In the genomic region with DNA sequence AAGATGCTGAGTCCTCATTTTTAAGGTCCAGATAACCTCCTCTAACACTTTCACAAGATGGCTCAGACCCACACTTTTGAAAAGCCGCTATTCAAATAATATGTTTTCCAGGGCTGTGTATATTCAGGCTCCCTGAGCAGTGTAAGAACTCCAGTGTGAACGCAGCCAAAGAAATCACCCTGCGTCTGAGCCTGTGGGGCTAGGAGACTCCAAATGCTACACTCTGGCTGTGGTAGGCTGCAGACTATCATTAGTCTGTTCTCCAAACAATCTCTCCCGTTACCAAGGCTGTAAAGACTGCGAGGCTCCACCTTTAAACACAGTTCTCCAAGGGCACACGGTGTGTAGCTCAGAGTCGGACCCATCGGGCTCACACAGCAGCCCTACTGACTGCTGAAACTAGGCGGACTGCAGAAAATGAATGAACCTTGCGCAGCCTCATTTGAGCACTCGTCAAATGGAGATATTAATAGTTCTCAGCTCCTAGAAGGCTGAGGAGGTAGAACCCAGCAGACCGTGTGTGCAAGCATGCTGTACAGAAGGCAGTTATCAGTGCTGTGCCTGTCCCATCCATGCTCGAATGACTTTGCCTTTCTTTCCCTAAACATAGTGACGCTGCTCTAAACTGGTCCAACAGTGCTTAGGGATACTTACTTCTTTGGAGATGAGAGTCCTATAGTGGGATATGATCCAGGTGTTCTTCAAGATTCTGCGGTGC, we compare ENCODE assay signal across 19 mouse cellular contexts.
DNase-seq lines count a peak whose midpoint lies in the region; ATAC-seq lines count a peak whose summit lies in the region.
"Had no signal": no experiment of that assay in that cellular context is flagged by ENCODE, and none has a peak within 500 bp of the region (broad histone marks: within the 10 kb centered on the region; RNA-seq: fewer than 3 reads in every experiment).

No protein-coding gene starts in this region.

- H3K4me1 ChIP-seq in heart, embryonic 13.5 days = peaks cover 17% of the 10 kb centered on the region
- H3K4me1 ChIP-seq in midbrain, embryonic 11.5 days (ENCODE audit: control insufficient read depth, insufficient read depth, low read length) = no peaks in the 10 kb centered on the region
- no peaks in the 10 kb centered on the region for H3K4me1 ChIP-seq in midbrain, embryonic 10.5 days
- peaks cover 18% of the 10 kb centered on the region for H3K4me1 ChIP-seq in limb, embryonic 13.5 days
- H3K4me1 ChIP-seq: forebrain, embryonic 10.5 days; hindbrain, embryonic 13.5 days; kidney, embryonic 15.5 days; neural tube, embryonic 15.5 days had no signal

- H3K9ac ChIP-seq in heart, embryonic 13.5 days = no peak overlapping the region
- no peak overlapping the region for H3K9ac ChIP-seq in midbrain, embryonic 11.5 days (ENCODE audit: low read length)
- no peak overlapping the region for H3K9ac ChIP-seq in limb, embryonic 13.5 days
- H3K9ac ChIP-seq: hindbrain, embryonic 13.5 days; kidney, embryonic 15.5 days; liver, postnatal 0 days; neural tube, embryonic 15.5 days had no signal

- no peaks in the 10 kb centered on the region for H3K27me3 ChIP-seq in heart, embryonic 13.5 days (replicated peaks)
- H3K27me3 ChIP-seq in midbrain, embryonic 11.5 days (ENCODE audit: control insufficient read depth, insufficient read depth, low read length) = no peaks in the 10 kb centered on the region
- H3K27me3 ChIP-seq in midbrain, embryonic 10.5 days (ENCODE audit: low read depth, poor library complexity, severe bottlenecking) = no peaks in the 10 kb centered on the region
- H3K27me3 ChIP-seq in limb, embryonic 13.5 days = no peaks in the 10 kb centered on the region
- H3K27me3 ChIP-seq: hindbrain, embryonic 13.5 days; kidney, embryonic 15.5 days; neural tube, embryonic 15.5 days had no signal

- intact Hi-C loops in heart, postnatal 14 days (cut with DNase I) = no loop called here

- H3K36me3 ChIP-seq in heart, embryonic 13.5 days = no peaks in the 10 kb centered on the region
- H3K36me3 ChIP-seq in midbrain, embryonic 11.5 days (ENCODE audit: control insufficient read depth, insufficient read depth, low read length) = no peaks in the 10 kb centered on the region
- H3K36me3 ChIP-seq in midbrain, embryonic 10.5 days = no peaks in the 10 kb centered on the region
- H3K36me3 ChIP-seq in limb, embryonic 13.5 days = no peaks in the 10 kb centered on the region
- H3K36me3 ChIP-seq: forebrain, embryonic 10.5 days; hindbrain, embryonic 13.5 days; kidney, embryonic 15.5 days; neural tube, embryonic 15.5 days had no signal

- H3K27ac ChIP-seq in heart, embryonic 13.5 days (replicated peaks) = 0 out of 2 replicates have a peak overlapping the region, but pooled peaks have one; percentile 2
- no peak overlapping the region for H3K27ac ChIP-seq in midbrain, embryonic 11.5 days (ENCODE audit: low read depth, low read length)
- no peak overlapping the region for H3K27ac ChIP-seq in midbrain, embryonic 10.5 days (replicated peaks)
- peak overlapping the region; percentile 39; the same call in 1 of the 2 replicates for H3K27ac ChIP-seq in limb, embryonic 13.5 days
- H3K27ac ChIP-seq: forebrain, embryonic 10.5 days; hindbrain, embryonic 13.5 days; kidney, embryonic 15.5 days; neural tube, embryonic 15.5 days had no signal

- 55% methylated on average over 15 of the region's 15 CpGs for WGBS in heart, embryonic 13.5 days
- 86% methylated on average over 15 of the region's 15 CpGs for WGBS in midbrain, embryonic 11.5 days
- 86% methylated on average over 15 of the region's 15 CpGs for WGBS in midbrain, embryonic 10.5 days
- 65% methylated on average over 15 of the region's 15 CpGs for WGBS in limb, embryonic 13.5 days

- no peak for ATAC-seq in heart, embryonic 13.5 days (ENCODE audit: extremely low read depth, insufficient number of reproducible peaks, low FRiP score, low TSS enrichment)
- ATAC-seq in midbrain, embryonic 11.5 days (ENCODE audit: low FRiP score) = no peak
- ATAC-seq in limb, embryonic 13.5 days (ENCODE audit: low FRiP score, low read depth) = peak; percentile 82
- ATAC-seq: liver, postnatal 0 days; midbrain, embryonic 16.5 days had no signal

- H3K4me3 ChIP-seq in heart, embryonic 13.5 days = no peak overlapping the region
- no peak overlapping the region for H3K4me3 ChIP-seq in midbrain, embryonic 11.5 days (ENCODE audit: low read depth, low read length)
- H3K4me3 ChIP-seq in midbrain, embryonic 10.5 days = no peak overlapping the region
- H3K4me3 ChIP-seq in limb, embryonic 13.5 days = no peak overlapping the region
- H3K4me3 ChIP-seq: forebrain, embryonic 10.5 days; hindbrain, embryonic 13.5 days; kidney, embryonic 15.5 days; neural tube, embryonic 15.5 days had no signal

- no peak for DNase-seq in heart, postnatal 14 days
- peak; percentile 61 for DNase-seq in midbrain, embryonic 11.5 days (ENCODE audit: low spot score, missing footprints)
- DNase-seq in midbrain, embryonic 10.5 days (ENCODE audit: low spot score) = no peak
- no peak for DNase-seq in layer of hippocampus, adult 9-10 months (ENCODE audit: low spot score)
- no peak for DNase-seq in kidney, adult 18-20 months
- DNase-seq: adrenal gland, adult 2 months; cerebellum, adult 9-11 months; gastrocnemius, postnatal 10 days; liver, postnatal 0 days; lung, postnatal 10 days; right cerebral cortex, postnatal 14 days; spleen, adult 18-20 months had no signal

- no peaks in the 10 kb centered on the region for H3K9me3 ChIP-seq in heart, embryonic 13.5 days
- no peaks in the 10 kb centered on the region for H3K9me3 ChIP-seq in midbrain, embryonic 11.5 days (ENCODE audit: control insufficient read depth, low read length)
- no peaks in the 10 kb centered on the region for H3K9me3 ChIP-seq in midbrain, embryonic 10.5 days (replicated peaks)
- H3K9me3 ChIP-seq in limb, embryonic 13.5 days = no peaks in the 10 kb centered on the region
- H3K9me3 ChIP-seq: forebrain, embryonic 10.5 days; hindbrain, embryonic 13.5 days; kidney, embryonic 15.5 days; neural tube, embryonic 15.5 days had no signal

- H3K4me2 ChIP-seq in heart, embryonic 13.5 days = peak overlapping the region; percentile 41
- H3K4me2 ChIP-seq in midbrain, embryonic 11.5 days = no peak overlapping the region
- H3K4me2 ChIP-seq in limb, embryonic 13.5 days (replicated peaks) = no peak overlapping the region
- H3K4me2 ChIP-seq: hindbrain, embryonic 13.5 days; kidney, embryonic 15.5 days; neural tube, embryonic 15.5 days had no signal

Comparison
In these comparisons a context has a peak if more than half of its experiments do, and no peak if none do; other contexts are left out.
1. H3K27ac ChIP-seq: peak in heart, embryonic 13.5 days (single experiment) and limb, embryonic 13.5 days (single experiment); none in midbrain, embryonic 11.5 days (single experiment) and midbrain, embryonic 10.5 days (single experiment).